Mouse (Mus musculus): ENCODE results near the gene Miga1.

Miga1 gene

DNA sequence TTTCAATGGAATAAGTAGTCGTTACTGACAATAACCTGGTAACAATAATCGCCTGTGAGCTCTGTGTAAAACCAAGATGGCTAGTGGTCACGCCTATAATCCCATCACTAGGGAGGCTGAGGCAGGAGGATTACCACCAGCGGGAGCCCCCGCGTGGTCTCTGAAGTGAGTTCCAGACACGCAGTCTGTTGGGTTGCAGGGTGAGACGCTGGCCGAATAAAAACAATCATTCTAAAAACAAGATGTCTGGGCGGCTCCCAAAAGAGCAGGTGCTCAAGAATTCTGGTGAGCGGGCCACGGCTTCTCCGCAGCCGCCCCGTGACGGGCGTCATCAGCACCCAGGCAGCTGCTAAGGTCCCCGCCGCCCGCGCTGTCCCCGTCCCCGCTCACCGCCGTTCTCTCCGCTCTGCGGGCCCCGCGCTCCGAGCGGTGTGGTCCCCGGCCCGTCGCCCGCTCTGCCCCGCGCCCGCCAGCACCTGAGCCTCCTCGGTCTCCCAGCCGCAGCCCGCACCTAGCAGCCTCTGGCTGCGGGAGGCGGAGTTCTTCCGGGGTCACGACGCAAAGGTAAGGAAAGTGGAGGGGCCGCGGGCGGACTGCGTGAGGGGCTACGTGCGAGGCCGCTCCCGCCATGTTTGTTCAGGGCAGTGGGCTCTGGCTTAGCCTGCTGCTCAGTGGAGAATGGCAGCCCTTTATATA, at the start of gene Miga1:
TSS of gene Miga1 (minus strand) at position 546 of the 696 bp plus-strand sequence.
- DNase-seq (ENCODE audit: inconsistent age in 2 of 2, low spot score in 1 of 2), result peak; percentile 76 to 86

DNA sequence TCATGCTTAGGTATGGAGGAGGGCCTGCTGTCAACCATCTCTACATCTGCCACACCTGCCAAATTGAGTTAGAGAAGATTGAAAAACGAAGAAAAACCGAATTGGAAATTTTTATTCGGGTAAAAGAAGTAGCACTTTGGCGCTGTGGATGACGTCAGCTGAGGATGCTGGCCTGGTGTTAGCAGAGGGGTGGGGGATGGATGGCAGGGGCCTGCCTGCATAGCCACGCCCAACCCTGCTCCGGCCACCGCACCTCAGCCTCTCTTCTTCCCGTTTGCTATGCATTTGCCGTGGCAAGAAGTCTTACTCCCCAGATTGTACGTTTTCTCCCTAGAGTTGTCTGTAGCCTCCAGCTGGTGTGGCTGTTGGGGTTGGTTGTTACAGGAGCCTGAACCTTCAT, 43.9 kb upstream of the Miga1 start:
- no peak for DNase-seq (ENCODE audit: inconsistent age in 2 of 2, low spot score in 1 of 2)

DNA sequence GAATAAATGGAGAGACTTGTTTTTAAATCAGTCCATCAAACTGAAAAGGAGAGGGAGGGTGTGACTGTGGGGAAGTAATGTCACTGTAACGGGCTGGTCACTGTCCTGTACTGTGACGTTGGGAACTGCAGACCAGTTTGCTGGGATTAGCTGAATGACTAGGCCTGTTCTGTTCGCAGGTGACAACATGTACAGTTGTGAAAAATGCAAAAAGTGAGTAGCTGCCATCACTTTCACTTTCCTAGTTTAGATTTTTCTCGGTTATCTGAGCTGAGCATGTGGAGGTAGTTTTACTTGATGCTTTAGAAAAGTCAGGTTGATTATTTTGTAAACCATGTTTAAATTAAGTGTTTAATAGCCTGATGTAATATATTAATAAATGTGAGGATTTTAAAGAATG, 35.9 kb upstream of the Miga1 start:
- no peak for DNase-seq (ENCODE audit: inconsistent age in 2 of 2, low spot score in 1 of 2)

DNA sequence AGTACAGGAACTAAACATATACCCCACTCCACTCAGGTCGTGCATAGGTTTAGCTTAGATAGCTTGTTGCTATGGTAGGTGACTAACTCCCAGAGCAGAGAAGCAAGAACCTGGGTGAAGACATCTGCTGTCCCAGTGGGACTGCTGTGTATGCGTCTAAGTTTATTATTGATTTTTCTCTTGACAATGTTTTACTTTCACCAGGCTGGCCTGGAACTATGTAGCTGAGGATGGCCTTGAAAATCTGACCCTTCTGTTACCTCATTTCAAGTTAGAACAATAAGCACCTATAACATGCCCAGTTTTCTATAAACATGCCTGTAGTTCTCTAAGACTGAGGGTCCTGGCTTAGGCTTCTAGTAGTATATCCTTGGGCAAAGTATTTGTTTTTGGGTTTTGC, 24.0 kb upstream of the Miga1 start:
- no peak for DNase-seq (ENCODE audit: inconsistent age in 2 of 2, low spot score in 1 of 2)

DNA sequence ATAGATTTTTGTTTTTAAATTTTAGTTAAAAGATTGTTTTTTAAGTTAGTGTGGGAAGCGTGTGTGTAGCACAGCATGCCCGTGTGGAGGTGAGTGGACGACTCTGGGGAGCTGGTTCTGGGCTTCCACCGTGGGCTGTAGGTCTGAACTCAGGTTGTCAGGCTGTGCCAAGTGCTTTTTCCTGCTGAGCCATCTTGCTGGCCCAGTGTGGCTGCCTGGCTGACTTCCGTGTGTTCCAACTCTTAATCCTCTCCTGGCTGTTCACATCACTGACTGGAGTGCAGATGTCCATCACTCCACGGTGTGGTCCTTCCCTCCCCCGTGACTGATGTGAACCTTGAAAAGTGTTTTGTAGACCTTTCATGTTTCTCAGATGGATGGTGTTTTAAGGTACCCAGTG, 18.9 kb upstream of the Miga1 start:
- DNase-seq (ENCODE audit: inconsistent age in 2 of 2, low spot score in 1 of 2), result no peak

DNA sequence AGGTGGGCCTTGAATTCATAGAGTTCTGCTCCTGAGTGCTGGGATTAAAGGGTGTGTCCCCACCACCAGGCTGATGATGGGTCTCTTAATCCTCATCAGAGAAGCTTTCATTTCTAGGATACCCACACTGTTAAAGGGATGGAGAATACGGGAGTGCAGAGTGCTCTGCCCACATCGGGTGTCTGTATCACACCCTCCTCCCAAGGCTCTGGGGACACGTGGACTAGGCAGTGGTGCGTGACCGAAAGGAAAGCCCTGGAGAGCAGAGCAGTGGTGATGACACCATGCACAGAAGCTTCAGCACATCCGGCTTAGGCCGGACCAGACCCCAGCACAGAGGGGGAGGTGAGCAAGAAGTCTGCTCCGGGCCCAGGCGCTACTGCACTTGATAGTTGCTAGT, 16.5 kb upstream of the Miga1 start:
- no peak for DNase-seq (ENCODE audit: inconsistent age in 2 of 2, low spot score in 1 of 2)

DNA sequence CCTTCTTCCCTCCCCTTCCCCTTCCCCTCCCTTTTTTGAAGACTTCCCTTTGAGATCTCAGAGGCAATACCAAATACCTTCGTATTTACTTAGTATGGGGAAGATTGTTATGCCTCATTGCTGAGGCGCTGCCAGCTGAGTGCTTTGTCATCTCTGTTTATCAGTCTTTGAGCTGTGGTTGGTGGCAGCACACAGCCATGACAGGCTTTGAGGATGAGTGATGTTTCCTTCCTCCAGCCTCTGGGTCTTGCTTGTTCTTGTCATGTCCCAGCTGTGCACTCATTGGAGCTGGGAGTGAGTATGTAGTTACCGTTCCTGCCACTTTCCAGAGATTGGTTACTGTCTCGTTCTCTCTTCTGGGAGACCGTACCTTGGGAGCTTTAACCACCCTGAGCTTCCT, 15.2 kb upstream of the Miga1 start:
- DNase-seq (ENCODE audit: inconsistent age in 2 of 2, low spot score in 1 of 2), result peak; percentile 75 to 79

DNA sequence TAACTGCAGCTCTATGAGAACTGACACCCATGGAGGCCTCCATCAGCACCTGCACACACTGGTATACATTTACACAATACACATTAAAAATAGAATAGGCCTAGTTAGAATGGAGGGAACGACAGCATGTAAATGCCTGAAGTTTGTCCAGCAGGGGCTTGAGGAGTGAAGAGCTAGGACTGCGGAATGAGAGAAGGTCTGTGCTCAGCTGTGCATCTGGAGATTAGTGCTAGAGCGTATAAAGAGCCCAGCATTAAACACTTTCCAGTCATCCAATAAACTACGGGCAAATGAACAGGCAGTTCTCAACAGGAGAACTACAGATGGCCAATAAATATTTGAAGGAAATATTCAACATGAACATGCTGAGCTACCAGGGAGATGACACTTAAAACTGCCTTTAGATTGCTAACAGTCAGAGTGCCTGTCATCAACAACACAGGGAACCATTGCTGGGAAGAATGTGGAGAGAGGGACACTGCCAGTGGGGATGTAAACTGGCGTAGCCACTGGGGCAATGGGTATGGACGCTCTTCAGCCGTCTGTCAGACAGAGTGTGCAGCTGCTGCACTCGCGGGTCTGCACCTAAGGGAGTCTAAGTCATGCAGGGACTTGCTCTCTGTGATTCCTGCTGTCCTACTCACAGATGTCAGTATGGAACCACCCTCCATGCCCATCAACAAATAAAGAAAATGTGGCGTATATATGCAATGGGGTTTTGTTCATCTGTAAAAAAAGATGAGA, 13.4 kb upstream of the Miga1 start:
- DNase-seq (ENCODE audit: inconsistent age in 2 of 2, low spot score in 1 of 2), result no peak

DNA sequence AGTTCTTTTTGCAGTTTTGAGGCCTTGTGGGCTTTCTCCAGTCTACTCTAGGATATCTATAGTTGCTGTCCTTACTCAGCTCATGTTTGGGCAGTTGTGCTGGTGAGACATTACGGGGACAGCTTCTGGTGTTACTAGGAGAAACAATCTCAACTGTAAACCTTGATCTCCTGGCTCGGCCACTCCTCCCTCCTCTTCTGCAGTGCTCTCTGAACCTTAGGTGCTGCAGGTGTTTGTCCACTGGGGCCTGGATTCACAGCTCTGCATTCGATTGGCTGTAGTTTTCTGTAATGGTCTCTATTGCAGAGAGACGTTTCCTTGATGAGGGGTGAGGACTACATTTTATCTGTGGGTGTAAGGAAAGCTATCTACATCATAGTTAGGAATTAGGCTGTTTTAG, 12.1 kb upstream of the Miga1 start:
- no peak for DNase-seq (ENCODE audit: inconsistent age in 2 of 2, low spot score in 1 of 2)

DNA sequence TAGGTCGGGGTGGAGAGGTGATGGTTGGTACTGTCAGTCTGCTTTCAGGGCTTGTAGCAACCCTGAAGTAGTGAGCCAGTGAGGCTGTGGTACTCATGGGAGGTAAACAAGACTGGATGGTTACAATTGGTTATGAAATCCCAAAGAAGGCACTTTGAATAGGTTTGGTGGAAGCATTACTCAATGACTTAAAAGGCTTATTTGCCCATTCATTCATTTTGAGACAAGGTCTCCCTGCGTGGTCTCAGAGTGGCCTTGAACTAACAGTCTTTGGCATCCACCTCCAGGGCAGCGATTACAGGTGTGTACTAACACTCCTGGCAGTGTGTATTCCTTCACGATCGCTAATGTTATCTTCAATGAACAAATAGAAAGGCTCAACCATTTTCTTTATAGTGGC, 10.8 kb upstream of the Miga1 start:
- peak in 1 of 2 experiments; percentile 70 for DNase-seq (ENCODE audit: inconsistent age in 2 of 2, low spot score in 1 of 2)

DNA sequence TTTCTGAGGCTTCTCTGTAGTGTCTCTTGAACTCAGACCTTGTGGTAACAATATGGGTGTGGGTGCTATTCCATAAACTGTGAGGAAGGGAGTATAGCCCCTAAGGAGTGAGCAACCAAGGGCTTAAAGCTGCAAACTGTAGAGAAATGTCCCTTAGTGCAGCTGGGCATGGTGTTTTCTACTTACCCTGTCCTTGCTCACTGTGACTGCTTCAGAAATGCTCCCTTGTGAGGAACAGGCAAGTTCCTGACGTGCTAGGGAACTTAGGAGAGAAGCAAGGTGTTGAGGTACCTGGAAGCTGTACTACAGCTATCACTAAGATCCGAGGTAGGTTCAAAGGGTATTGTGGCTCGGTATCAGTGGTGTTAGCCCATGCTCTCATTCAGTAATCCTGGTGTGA, 10.2 kb upstream of the Miga1 start:
- peak in 1 of 2 experiments; percentile 51 for DNase-seq (ENCODE audit: inconsistent age in 2 of 2, low spot score in 1 of 2)

DNA sequence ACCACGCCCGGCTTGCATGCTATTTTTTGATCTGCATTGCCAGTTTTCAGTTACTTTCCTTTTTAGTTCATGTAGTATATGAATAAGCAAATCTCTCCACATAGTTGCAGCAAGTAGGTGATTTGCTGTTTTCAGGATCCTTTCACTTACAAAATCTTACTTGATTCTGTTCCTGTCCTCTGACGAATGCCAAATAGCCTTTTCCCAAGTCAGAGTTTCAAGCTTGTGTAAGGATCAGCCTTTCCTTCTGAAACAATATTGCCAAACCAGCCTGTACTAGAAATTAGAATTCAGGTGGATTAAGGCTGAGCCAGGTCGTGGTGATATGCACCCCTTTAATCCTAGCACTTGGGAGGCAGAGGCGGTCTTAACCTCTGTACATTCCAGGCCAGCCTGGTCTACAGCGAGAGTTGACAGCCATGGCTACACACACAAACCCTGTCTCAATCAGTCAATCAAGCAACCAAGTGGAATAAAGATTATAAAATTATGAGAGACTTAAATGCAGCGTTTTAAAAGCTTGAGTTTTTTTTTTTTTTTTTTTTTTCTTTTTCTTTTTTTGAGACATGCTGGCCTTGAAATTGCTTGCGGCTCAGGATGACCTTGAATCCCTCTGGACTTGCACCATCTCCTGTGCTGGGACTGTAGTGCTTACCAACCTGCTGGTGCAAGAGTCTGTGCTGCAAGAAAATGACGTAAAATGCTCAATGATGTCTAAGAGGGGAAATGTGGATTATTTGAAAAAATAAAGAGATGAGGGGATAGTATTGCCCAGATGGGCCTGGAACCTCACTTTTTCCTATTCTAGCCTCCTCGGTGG, 8.0 kb upstream of the Miga1 start:
- DNase-seq (ENCODE audit: inconsistent age in 2 of 2, low spot score in 1 of 2), result peak; percentile 59 to 69

DNA sequence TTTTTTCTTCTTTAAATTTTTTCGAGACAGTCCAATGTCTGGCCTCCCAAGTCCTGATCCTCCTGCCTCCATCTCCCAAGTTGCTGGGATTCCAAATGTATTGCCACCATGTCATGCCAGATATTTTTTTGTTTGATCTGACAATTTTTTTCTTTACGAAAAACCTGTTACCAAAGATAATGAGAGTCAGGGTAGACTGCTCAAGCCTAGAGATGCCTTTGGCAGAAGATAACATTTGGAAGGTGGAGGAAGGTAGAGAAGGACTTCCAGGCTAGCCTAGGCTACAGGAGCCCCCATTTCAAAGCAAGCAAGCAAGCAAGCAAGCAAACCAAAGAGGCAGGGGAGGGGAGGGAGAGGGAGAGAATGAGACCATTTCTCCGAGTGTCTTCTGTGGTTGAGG, 7.0 kb upstream of the Miga1 start:
- DNase-seq (ENCODE audit: inconsistent age in 2 of 2, low spot score in 1 of 2), result peak in 1 of 2 experiments; percentile 59

DNA sequence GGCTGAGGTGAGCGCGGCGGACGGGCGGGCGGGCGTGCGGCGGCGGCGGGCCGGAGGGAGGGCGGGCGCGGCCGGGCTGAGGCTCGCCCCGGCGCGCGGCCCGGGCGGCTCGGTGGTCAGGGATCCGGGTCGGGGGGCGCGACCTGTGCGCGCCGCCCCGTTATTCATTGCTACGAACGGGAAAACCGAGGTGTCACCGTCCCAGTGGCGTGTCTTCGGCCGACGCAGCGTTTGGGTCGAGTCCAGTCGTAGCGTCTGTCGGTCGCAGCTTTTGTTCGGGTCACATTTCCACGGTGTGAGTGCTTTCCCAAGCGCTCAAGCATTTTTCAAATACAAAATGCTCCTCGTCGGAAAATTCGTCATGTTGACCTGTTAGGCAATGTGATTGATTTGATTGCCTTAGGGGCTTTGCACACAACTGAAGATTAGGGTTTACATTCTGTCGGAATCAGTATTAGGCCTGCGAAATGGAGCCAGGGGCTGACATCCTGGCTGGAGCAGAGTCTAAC, 6.5 kb upstream of the Miga1 start:
- DNase-seq (ENCODE audit: inconsistent age in 2 of 2, low spot score in 1 of 2), result peak in 1 of 2 experiments; percentile 85

DNA sequence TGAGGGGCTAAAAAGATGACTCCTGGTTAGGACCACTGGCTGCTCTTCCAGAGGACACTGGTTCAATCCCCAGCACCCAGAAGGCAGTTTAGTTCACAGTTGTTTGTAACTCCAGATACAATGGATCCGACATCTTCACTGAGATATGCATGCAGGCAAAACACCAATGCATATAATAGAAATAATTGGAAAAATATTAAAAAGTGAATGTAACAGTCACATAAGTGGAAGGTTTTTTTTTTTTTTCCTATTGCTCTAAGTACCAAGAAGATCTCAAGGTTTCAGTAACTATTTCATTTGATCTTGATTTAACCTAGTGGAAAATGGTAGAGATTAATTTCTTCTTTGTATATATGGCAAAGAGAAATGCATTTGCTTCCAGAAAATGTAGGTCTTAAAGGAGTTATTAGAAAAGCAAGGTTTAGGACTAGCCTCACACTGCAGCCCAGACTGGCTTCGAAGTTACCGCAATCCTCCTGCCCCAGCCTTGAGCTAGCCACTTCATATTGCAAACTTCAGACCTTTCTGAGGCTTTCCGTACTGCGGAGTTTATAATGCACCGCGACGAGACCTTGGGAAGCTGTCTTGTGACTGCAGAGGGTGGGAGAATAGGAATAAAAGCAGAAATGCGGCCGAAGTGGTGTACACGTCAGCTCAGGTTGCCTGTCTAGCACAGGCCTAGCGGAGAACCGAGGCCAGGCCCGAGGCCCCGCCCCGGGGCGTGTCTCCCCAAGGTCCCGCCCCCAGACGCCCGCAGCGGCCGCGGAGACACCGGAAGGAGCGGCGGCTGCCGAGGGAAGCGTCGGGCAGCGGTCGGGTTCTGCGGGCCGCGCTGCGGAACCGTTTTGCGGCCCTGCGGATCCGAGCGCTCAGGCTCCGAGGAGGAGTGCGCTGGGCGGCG, 5.8 kb upstream of the Miga1 start, which contains the start of gene Usp33:
TSS of gene Usp33 (plus strand) at position 747 of the 901 bp plus-strand sequence.
- peak; percentile 97 to 98 for DNase-seq (ENCODE audit: inconsistent age in 2 of 2, low spot score in 1 of 2)

DNA sequence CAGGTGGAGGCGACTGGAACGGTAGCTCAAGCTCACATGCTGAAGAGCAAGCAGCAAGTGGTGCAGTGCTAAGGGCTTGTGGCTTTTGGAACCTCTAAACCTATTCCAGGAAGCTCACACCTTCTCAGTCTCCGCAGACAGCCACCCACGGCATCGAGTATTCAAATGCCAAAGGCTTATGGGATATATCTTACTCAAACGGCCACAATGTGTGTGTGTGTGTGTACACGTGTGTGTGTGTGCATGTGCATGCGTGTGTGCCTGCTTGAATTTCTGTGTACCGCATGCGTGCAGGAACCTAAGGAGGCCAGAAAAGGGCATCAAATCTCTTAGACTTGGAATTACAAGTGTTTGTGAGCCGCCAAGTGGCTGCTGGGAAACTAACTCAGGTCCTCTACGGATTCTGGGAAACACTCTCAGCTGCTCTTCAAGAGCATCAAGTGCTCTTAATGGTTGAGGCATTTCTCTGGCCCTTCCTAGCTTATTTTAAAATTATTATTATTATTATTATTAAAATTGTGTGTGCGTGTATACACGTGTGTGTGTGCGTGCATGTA, 2.8 kb upstream of the Miga1 start:
- no peak for DNase-seq (ENCODE audit: inconsistent age in 2 of 2, low spot score in 1 of 2)

DNA sequence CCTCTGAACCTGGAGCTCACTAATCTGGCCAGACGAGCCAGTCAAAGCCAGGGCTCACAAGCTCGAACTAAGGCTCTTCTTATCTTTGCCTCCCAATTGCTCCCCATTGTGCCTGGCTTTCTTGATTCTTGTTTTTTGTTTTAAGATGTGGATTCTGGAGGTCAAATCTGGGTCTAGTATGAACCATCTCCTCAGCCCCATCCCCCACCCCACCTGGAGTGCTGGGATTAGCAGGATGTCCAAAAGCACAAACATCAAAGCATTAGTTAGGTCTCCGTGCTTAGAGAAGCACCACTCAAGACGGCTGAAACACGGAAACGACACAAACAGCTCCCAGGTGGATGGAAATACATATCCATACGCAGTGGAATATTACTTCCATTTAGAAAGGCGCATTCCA, 4.1 kb downstream of the Miga1 start:
- DNase-seq (ENCODE audit: inconsistent age in 2 of 2, low spot score in 1 of 2), result no peak

DNA sequence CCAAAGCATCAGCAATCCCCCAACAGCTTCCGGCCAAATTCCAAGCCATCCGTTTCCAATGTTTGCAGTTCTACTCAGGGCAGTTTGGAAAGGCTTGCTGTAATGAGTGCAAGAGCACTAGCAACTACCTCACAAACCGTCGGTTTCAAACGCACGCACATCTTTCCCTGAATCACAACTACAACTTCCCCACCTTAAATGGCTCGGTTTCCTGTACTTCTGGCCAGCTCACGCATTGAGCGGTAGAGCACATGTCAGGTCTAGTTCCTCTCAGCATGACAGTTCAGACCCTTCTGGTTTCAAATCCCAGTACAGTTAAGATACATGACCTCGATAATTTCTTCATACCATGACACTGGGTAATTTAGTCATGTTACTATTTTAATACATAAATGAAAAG, 6.6 kb downstream of the Miga1 start:
- no peak for DNase-seq (ENCODE audit: inconsistent age in 2 of 2, low spot score in 1 of 2)

DNA sequence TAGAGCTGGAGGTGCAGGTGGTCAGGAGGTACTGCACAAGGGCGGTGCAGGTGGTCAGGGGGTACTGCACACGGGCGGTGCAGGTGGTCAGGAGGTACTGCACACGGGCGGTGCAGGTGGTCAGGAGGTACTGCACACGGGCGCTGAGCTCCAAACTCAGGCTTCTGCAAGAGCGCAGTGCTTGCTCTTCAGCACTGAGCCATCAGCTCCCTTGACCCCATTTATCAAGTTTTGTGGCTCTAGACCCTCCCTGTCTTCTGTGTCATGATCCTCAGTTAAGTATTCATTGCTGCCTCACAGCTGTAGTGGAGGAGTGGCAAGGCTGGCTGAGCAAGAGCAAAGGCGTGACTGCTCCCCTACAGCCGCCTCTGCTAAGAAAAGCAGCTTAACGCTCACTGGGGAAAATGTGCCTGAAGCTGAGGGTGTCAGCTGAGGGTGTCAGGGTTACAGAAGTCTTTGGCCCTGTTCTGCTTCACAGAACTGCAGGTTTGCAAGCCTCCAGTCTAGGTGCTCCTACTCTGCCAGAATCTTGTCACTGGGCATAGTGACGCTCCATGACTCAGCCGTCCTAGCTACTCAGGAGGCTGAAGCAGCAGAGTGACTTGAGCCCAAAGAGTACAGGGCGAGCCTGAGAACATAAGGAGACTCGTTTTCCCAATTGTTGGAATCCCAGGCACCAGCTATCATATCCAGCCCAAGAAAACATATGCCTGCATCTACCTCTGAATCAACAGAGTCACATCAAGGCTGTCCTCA, 7.5 kb downstream of the Miga1 start:
- no peak for DNase-seq (ENCODE audit: inconsistent age in 2 of 2, low spot score in 1 of 2)
